Mouse (Mus musculus) limb, embryonic 12.5 days (tissue): Measurements from ENCODE around the gene Pds5b. TPM values are rescaled to one million over a fixed set of nuclear protein-coding genes. Genes with fewer than 3 reads are reported as not detected.
"Not testable (repeated sequence)": the region's sequence is repeated elsewhere in the genome, so short reads cannot be mapped to it uniquely, and the experiment has no call there.

Source experiments
- ATAC-seq: fragments of 200-750 bp; cut with Nextera tagmentation; 2 replicates; pipeline ENCODE4 v1.8.0; 2017; ENCODE audit warnings: low read depth, moderate TSS enrichment; ENCODE audit not compliant: insufficient number of reproducible peaks, insufficient read depth, low FRiP score, low TSS enrichment
- H3K27ac ChIP-seq: fragments of 300-500 bp; sonication (generic); 2 replicates; pipeline ENCODE4 v1.5.1; 2016; ENCODE audit warnings: mild to moderate bottlenecking, moderate library complexity
- H3K27me3 ChIP-seq: fragments of 300-500 bp; sonication (generic); 2 replicates; pipeline ENCODE4 v1.6.1; 2016; ENCODE audit warnings: mild to moderate bottlenecking, moderate library complexity
- H3K36me3 ChIP-seq: fragments of 300-500 bp; sonication (generic); 2 replicates; pipeline ENCODE4 v1.6.1; 2016; ENCODE audit warnings: mild to moderate bottlenecking, moderate library complexity
- H3K4me1 ChIP-seq: fragments of 300-500 bp; sonication (generic); replicated peaks from 2 replicates; pipeline ENCODE4 v1.6.1; 2016
- H3K4me2 ChIP-seq: fragments of 300-500 bp; sonication (generic); 2 replicates; pipeline ENCODE4 v1.6.1; 2016; ENCODE audit warnings: mild to moderate bottlenecking, moderate library complexity
- H3K4me3 ChIP-seq: fragments of 300-500 bp; sonication (generic); replicated peaks from 2 replicates; pipeline ENCODE4 v1.5.1; 2016; ENCODE audit warnings: mild to moderate bottlenecking
- H3K9ac ChIP-seq: fragments of 300-500 bp; sonication (generic); replicated peaks from 2 replicates; pipeline ENCODE4 v1.6.1; 2016; ENCODE audit warnings: mild to moderate bottlenecking, moderate library complexity
- H3K9me3 ChIP-seq: fragments of 300-500 bp; sonication (generic); 2 replicates; pipeline ENCODE4 v1.6.1; 2016; ENCODE audit warnings: mild to moderate bottlenecking, moderate library complexity
- WGBS: fragments of 180-500 bp; shearing (Covaris S2); methylation state at CpG from one replicate; pipeline ENCODE4 v1.1.7; 2016; 5-methylcytosine and 5-hydroxymethylcytosine counted together
- polyA plus RNA-seq: library from polyadenylated mRNA; unstranded; fragments of >200 nt; fragmentation: Nextera tagmentation; extraction: Ambion mirVana; gene quantifications from 2 replicates; pipeline ENCODE4 v1.2.1, GENCODE M21; 2016

Gene Pds5b
- polyA plus RNA-seq: 47.8 and 51.1 TPM in 2 replicates

DNA sequence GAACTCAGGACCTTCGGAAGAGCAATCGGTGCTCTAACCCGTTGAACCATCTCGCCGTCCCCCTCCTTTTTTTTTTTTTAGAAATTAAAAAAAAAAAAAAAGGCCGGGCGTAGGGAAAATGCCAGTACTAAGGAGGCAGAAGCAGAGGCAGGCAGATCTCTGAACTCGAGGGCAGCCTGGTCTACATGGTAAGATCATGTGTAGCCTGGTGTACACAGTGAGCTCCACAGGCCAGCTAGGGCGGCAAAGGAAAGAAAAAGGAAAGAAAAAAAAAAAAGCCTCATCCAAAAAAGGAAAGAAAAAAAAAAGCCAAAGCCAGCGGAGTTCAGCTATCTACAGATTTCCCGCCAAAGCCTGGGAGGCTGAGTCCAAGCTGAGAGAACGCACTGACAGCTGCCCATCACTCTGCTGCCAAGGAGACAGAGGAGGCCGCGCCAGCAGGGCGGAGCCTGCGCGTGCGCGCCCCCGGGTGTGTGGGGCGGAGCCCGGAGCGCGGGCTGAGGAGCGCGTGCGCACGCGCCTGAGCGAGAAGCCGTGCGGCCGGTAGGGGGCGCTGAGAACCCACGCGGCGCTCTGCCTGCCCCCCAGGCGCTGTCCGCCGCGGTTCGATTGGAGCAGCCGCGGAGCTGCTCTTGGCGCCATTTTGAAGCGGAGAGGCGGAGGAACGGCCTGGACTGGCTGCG is at the start of gene Pds5b:
Gene Pds5b (plus strand): TSS at position 587 of the 683 bp plus-strand sequence.
- ATAC-seq: peak; percentile 94
- H3K27me3 ChIP-seq: no peaks in the 10 kb centered on the region
- peak within 1 kb of the TSS; percentile 62 for H3K4me2 ChIP-seq
- 13% methylated on average over 46 of the region's 49 CpGs for WGBS
- peaks cover 13% of the 10 kb centered on the region for H3K4me1 ChIP-seq
- peak within 1 kb of the TSS; percentile 96 for H3K27ac ChIP-seq
- peak within 1 kb of the TSS; percentile 88 for H3K4me3 ChIP-seq
- no peaks in the 10 kb centered on the region for H3K36me3 ChIP-seq
- H3K9me3 ChIP-seq: no peaks in the 10 kb centered on the region
- H3K9ac ChIP-seq: peak within 1 kb of the TSS; percentile 98

DNA sequence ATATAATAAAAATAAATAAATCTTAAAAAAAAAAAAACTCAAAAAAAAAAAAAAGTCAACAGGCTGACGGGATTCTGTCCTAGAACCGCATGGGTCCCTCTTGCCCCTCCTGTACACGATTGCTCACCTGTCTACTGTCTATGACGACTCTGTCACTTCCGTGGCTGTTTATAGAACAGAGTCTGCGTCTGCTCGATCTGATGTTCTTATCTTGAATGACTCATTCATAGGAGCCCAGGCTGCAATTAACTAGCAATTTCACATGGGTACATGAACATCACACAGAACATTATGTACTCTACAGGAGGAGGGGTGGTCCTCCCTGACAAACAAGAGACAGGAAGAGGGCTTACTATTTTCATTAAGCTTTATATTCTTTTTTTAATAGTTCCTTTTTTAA is 48.0 kb upstream of the Pds5b start:
- 93% methylated on average over 7 of the region's 7 CpGs for WGBS
- H3K4me3 ChIP-seq: no peak overlapping the region

DNA sequence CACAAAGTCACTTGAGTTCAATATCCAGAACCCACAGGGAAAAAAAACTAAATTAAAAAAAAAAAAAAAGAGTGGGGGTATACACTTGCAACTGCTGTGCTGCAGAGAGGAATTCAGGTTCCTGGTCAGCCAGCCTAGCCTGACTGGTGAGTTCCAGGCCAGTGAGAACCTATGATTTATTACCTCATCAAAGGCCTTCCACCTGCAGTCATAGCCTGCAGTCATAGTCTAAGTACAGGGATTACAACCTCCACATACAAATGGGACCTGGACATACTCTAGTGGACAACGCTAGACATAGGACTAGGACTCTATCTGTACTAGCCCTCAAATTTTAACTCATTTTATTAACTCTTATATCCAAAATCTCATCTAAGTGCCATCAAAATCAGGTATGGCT is 44.3 kb upstream of the Pds5b start:
- peaks cover 17% of the 10 kb centered on the region for H3K36me3 ChIP-seq
- no peak for ATAC-seq
- no peak overlapping the region for H3K4me2 ChIP-seq
- no peak overlapping the region for H3K9ac ChIP-seq
- WGBS: 78% methylated on average over 1 of the region's 1 CpGs
- no peaks in the 10 kb centered on the region for H3K9me3 ChIP-seq
- no peaks in the 10 kb centered on the region for H3K4me1 ChIP-seq
- H3K27ac ChIP-seq: no peak overlapping the region
- H3K27me3 ChIP-seq: no peaks in the 10 kb centered on the region
- no peak overlapping the region for H3K4me3 ChIP-seq

More for the DNA sequence above, 48.0 kb upstream of the Pds5b start:
- no peak overlapping the region for H3K9ac ChIP-seq
- no peak overlapping the region for H3K4me2 ChIP-seq
- no peak overlapping the region for H3K27ac ChIP-seq
- H3K9me3 ChIP-seq: no peaks in the 10 kb centered on the region
- no peak for ATAC-seq
- H3K36me3 ChIP-seq: peaks cover 4% of the 10 kb centered on the region; the same call in 1 of the 2 replicates
- no peaks in the 10 kb centered on the region for H3K27me3 ChIP-seq
- no peaks in the 10 kb centered on the region for H3K4me1 ChIP-seq

DNA sequence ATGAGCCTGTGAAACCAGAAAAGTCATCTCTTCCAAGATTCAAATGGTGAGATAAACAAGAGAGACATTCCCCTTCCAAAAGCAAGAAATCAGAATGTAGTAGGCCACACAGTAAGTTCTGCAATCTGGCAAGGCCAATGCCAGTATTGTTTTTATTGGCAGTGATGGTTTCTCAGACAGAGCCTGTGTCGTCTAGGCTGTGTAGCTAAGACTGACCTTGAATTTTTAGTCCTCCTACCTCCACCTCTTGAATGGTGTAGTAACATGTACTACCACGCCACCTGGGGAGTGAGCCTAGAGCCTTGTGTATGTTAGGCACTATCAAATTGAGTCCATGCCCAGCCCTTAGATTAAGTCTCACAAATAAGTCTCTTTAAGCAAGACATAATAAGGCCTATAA is 43.8 kb upstream of the Pds5b start:
- 90% methylated on average over 2 of the region's 2 CpGs for whole genome bisulfite sequencing
- H3K9ac ChIP-seq: no peak overlapping the region

DNA sequence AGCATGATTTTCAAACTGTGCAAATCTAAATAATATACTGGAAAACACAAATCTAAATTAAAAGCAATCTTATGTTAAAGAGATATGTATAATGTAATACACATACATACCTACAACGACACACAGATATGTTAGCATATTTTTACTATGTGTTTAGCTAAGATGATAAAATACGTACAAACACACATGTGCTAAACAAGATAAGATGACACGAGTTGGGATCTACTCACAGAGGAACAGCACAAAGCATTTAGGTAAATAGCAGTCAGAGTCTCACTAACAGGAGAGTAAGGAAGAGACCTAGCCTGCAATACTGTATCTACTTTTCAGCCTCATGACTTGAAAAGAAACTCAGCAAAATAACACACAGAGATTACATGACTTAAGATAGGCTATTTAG is 32.1 kb upstream of the Pds5b start:
- Histone ChIP-seq H3K9ac (no peak overlapping the region), H3K4me3 (no peak overlapping the region), H3K4me2 (no peak overlapping the region), H3K9me3 (no peaks in the 10 kb centered on the region), H3K4me1 (no peaks in the 10 kb centered on the region), H3K36me3 (peaks cover 62% of the 10 kb centered on the region), H3K27me3 (no peaks in the 10 kb centered on the region), H3K27ac (no peak overlapping the region)
- 92% methylated on average over 3 of the region's 3 CpGs for WGBS
- no peak for ATAC-seq

More for the DNA sequence above, 43.8 kb upstream of the Pds5b start:
- Histone ChIP-seq H3K4me3 (no peak overlapping the region), H3K4me1 (no peaks in the 10 kb centered on the region), H3K9me3 (no peaks in the 10 kb centered on the region), H3K27me3 (no peaks in the 10 kb centered on the region), H3K36me3 (peaks cover 21% of the 10 kb centered on the region), H3K4me2 (no peak overlapping the region), H3K27ac (no peak overlapping the region)
- ATAC-seq: no peak

DNA sequence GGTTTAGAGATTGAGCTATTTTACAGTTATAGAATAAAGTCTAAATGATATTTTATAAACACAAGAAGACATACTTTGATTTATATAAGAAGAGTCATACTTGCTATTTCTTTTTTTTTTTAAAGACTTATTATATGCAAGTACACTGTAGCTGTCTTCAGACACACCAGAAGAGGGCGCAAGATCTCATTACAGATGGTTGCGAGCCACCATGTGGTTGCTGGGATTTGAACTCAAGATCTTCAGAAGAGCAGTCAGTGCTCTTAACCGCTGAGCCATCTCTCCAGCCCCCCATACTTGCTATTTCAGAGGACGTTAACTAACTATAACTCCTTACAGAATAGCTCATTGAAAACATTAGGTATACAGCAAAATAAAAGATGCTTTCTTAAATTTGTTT is 30.1 kb upstream of the Pds5b start:
- H3K4me2 ChIP-seq, H3K9me3 ChIP-seq, H3K4me1 ChIP-seq, H3K4me3 ChIP-seq, H3K9ac ChIP-seq, ATAC-seq, H3K27me3 ChIP-seq, H3K27ac ChIP-seq: not testable (repeated sequence)
- peaks cover 58% of the 10 kb centered on the region for H3K36me3 ChIP-seq
- 94% methylated on average over 4 of the region's 4 CpGs for WGBS

DNA sequence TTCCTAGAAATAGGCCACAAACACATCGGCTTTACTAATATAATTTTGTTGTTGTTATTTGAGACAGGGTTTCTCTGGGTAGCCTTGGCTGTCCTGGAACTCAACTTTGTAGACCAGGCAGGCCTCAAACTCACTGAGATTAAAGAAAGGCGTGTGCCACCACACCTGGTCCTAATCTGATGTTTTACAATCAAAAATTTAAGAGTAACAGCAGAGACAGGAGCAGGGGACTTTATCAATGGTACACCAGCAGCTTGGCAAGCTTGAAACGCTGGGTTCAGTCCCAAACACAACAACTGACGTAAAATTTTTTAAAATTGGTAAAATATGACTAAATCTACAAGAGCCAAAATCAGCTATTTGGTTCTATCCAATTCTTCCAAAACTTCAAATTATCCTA is 28.6 kb upstream of the Pds5b start:
- no peak for ATAC-seq
- peaks cover 70% of the 10 kb centered on the region for H3K36me3 ChIP-seq
- no peak overlapping the region for H3K4me2 ChIP-seq

DNA sequence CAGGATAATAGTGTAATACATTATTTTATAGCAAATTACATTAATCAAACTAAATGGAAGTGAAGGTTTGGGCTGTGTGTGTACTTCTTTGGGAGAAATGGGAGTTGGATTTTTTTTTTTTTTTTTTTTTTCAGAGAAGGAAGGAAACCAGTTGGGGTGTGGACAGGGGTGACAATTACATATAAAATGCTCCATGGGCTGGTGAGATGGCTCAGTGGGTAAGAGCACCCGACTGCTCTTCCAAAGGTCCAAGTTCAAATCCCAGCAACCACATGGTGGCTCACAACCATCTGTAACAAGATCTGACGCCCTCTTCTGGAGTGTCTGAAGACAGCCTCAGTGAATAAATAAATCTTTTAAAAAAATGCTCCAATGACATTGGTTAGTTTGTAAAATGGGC is 21.0 kb upstream of the Pds5b start:
- 94% methylated on average over 2 of the region's 2 CpGs for WGBS
- Histone ChIP-seq H3K27me3 (no peaks in the 10 kb centered on the region), H3K27ac (no peak overlapping the region), H3K4me1 (peaks cover 1% of the 10 kb centered on the region; the same call in 1 of the 2 replicates), H3K9ac (no peak overlapping the region), H3K4me3 (no peak overlapping the region), H3K9me3 (no peaks in the 10 kb centered on the region), H3K4me2 (no peak overlapping the region), H3K36me3 (peaks cover 32% of the 10 kb centered on the region)
- no peak for ATAC-seq

More for the DNA sequence above, 28.6 kb upstream of the Pds5b start:
- no peak overlapping the region for H3K4me3 ChIP-seq
- H3K4me1 ChIP-seq: no peaks in the 10 kb centered on the region
- H3K9ac ChIP-seq: no peak overlapping the region
- 81% methylated on average over 4 of the region's 4 CpGs for WGBS
- H3K27me3 ChIP-seq: no peaks in the 10 kb centered on the region
- no peak overlapping the region for H3K27ac ChIP-seq
- H3K9me3 ChIP-seq: no peaks in the 10 kb centered on the region

DNA sequence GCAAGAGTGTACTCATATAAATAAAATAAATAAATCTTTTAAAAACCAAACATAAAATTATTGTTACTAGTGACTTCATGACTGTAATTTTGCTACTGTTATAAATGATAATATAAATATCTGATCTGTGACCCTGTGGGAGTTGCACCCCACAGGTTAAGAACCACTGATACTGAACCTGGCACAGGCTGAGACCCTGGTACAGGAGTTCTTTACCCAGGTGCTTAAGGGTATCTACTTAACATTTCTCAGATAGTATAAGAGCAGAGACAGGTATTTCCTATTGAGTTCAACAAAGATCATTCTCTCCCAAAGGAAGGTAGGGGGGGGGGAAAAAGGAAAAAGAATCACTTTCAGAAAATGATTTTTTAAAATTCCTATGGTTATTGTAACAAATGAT is 19.0 kb upstream of the Pds5b start:
- Histone ChIP-seq H3K9me3 (no peaks in the 10 kb centered on the region), H3K4me2 (no peak overlapping the region), H3K9ac (no peak overlapping the region), H3K27ac (no peak overlapping the region), H3K4me1 (peaks cover 12% of the 10 kb centered on the region), H3K27me3 (no peaks in the 10 kb centered on the region), H3K36me3 (peaks cover 24% of the 10 kb centered on the region), H3K4me3 (no peak overlapping the region)
- no peak for ATAC-seq

DNA sequence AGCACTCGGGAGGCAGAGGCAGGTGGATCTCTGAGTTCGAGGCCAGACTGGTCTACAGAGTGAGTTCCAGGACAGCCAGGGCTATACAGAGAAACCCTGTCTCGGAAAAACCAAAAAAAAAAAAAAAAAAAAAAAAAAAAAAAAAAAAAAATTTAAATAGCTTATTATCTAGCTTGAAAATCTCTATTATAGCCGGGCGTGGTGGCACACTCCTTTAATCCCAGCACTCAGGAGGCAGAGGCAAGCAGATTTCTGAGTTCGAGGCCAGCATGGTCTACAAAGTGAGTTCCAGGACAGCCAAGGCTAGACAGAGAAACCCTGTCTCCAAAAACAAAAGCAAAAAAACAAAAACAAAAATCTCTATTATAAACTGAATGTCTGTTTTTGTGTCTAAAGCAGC is 14.1 kb upstream of the Pds5b start:
- not testable (repeated sequence) for H3K4me2 ChIP-seq, H3K4me3 ChIP-seq, H3K27me3 ChIP-seq, H3K9ac ChIP-seq, H3K9me3 ChIP-seq, ATAC-seq, H3K27ac ChIP-seq
- 95% methylated on average over 6 of the region's 6 CpGs for WGBS
- H3K4me1 ChIP-seq: peaks cover 19% of the 10 kb centered on the region
- H3K36me3 ChIP-seq: peaks cover 42% of the 10 kb centered on the region

DNA sequence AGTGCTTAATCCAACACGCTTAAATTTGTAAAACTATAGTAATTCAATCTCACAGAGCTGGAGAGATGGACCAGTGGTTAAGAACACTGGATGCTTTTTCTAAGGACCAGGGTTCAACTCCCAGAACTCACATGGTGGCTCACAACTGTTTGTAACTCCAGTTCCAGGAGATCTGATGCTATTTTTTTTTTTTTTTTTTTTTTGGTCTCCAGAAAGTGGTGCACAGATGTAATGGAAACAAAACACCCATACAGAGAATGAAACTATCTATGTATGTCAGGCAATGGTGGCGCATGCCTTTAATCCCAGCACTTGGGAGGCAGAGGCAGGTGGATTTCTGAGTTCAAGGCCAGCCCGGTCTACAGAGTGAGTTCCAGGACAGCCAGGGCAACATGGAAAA is 13.2 kb upstream of the Pds5b start:
- not testable (repeated sequence) for H3K27me3 ChIP-seq, H3K9me3 ChIP-seq, H3K4me3 ChIP-seq, H3K27ac ChIP-seq, H3K4me2 ChIP-seq, H3K9ac ChIP-seq, ATAC-seq
- Histone ChIP-seq H3K36me3 (peaks cover 37% of the 10 kb centered on the region), H3K4me1 (peaks cover 19% of the 10 kb centered on the region)
- WGBS: 99% methylated on average over 3 of the region's 3 CpGs

DNA sequence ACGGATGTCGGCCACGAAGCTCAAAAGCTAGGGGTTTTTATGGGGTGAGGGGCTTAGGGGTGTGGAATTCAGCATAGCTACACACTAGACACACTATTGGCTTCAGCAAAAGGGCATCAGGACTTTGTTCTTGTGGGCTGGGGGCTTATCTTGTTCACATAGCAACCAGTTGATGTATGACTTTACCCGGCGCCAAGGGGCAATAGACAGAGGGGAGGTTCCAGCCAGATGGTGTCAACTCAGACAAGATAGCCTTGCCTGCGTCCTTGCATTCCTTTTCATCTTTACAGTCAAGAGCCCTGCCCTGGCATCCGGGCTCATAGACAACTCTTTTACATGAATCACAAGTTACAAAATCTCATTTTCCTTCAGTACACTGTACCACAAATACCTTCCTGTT is 9.6 kb upstream of the Pds5b start:
- 74% methylated on average over 7 of the region's 7 CpGs for WGBS
- H3K36me3 ChIP-seq: peaks cover 29% of the 10 kb centered on the region
- H3K4me1 ChIP-seq, H3K27ac ChIP-seq, H3K9ac ChIP-seq, ATAC-seq, H3K27me3 ChIP-seq, H3K9me3 ChIP-seq: not testable (repeated sequence)
- peak overlapping the region; percentile 75; the same call in 1 of the 2 replicates for H3K4me2 ChIP-seq
- H3K4me3 ChIP-seq: 0 out of 2 replicates have a peak overlapping the region, but pooled peaks have one; percentile 4
